Mouse (Mus musculus): ENCODE results near the gene Smpdl3a. TPM values are rescaled to one million over a fixed set of nuclear protein-coding genes. Genes with fewer than 3 reads are reported as not detected.

Smpdl3a gene
- polyA plus RNA-seq, 1 experiment from 2014 or later, result 42.2 TPM

DNA sequence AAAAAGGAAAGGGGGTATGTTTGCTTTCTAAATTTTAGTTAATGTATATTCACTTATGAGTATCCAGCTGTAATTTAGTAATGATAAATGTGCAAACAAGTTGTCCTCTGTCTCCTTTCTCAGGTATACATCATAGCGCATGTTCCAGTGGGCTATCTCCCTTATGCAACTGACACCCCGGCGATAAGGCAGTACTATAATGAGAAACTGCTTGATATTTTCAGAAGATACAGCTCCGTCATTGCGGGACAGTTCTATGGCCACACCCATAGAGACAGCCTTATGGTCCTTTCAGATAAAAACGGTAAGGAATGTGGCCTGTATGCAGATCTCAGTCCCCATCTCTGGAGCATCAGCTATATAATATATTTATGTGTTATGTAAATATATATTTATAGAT lies 13.6 kb downstream of the Smpdl3a start:
- Histone ChIP-seq H3K4me3 (ENCODE audit: low read depth, low read length) (no peak overlapping the region), H3K27me3 (ENCODE audit: control insufficient read depth, insufficient read depth, low read length) (no peaks in the 10 kb centered on the region), H3K9me3 (ENCODE audit: control insufficient read depth, low read length) (no peaks in the 10 kb centered on the region), H3K4me1 (ENCODE audit: control insufficient read depth, insufficient read depth, low read length) (no peaks in the 10 kb centered on the region), H3K27ac (ENCODE audit: low read depth, low read length) (no peak overlapping the region), H3K9ac (replicated peaks; ENCODE audit: low read depth, low read length) (no peak overlapping the region), H3K36me3 (ENCODE audit: control insufficient read depth, insufficient read depth, low read length) (no peaks in the 10 kb centered on the region), H3K4me2 (ENCODE audit: low read depth, low read length) (no peak overlapping the region)
- 94% methylated on average over 6 of the region's 6 CpGs for WGBS
- ATAC-seq (ENCODE audit: low read depth), result no peak

DNA sequence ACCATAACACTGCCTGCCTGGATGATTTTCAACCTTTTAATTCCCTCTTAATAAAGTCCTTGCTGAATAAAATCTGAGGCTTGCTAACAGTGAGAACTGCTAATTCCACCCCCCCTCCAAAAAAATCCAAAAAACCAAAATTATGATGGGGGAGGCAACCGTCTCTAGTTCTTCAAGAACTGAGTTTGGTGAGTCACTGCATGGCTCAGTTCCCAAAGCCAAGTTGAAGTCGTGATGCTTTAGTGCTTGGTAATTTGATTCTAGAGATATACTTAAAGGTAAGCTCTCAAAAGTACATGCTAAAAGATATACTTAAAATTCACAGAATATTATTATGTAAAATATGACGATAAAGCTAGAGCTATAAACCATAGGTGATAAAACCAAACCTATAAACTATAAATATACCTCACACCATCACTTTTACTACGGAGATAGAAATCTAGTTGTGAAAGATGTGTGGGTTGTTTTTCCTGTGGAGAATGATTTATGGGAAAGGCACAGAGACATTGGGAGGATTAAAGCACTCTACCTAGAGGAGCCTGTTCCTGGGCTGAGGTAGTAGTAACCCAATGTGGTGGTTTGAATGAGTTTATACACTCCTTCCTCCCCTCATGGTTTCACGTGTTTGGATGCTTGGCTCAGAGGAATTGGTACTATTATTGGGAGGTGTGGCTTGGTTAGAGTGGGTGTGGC lies 18.2 kb downstream of the Smpdl3a start:
- no peak overlapping the region for H3K9ac ChIP-seq (replicated peaks; ENCODE audit: low read depth, low read length)
- H3K36me3 ChIP-seq (ENCODE audit: control insufficient read depth, insufficient read depth, low read length), result no peaks in the 10 kb centered on the region
- no peaks in the 10 kb centered on the region for H3K9me3 ChIP-seq (ENCODE audit: control insufficient read depth, low read length)
- H3K27me3 ChIP-seq (ENCODE audit: control insufficient read depth, insufficient read depth, low read length), result no peaks in the 10 kb centered on the region
- 86% methylated on average over 5 of the region's 5 CpGs for WGBS
- H3K4me1 ChIP-seq (ENCODE audit: control insufficient read depth, insufficient read depth, low read length), result no peaks in the 10 kb centered on the region
- ATAC-seq (ENCODE audit: low read depth), result no peak
- H3K4me2 ChIP-seq (ENCODE audit: low read depth, low read length), result no peak overlapping the region
- H3K27ac ChIP-seq (ENCODE audit: low read depth, low read length), result no peak overlapping the region
- no peak overlapping the region for H3K4me3 ChIP-seq (ENCODE audit: low read depth, low read length)

DNA sequence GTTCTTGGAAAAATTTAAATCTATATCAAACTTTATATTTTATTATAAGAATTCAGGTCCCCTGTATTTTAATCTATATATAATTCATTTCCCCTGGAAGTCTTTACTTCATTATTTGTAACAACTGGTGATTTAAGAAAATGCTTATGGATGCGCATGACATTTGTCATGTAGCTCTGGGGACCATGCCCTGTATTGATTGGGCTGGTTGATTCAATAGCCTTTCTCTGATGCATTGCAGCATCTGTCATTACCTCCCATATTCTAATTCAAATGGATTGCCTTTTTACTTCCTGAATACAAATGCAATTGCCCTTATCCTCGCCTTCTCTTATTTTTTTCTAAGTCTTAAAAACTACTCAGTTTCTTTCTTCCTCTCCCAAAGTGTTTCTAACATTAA lies 20.2 kb downstream of the Smpdl3a start:
- no peak overlapping the region for H3K4me2 ChIP-seq (ENCODE audit: low read depth, low read length)
- WGBS, result 64% methylated on average over 2 of the region's 2 CpGs

DNA sequence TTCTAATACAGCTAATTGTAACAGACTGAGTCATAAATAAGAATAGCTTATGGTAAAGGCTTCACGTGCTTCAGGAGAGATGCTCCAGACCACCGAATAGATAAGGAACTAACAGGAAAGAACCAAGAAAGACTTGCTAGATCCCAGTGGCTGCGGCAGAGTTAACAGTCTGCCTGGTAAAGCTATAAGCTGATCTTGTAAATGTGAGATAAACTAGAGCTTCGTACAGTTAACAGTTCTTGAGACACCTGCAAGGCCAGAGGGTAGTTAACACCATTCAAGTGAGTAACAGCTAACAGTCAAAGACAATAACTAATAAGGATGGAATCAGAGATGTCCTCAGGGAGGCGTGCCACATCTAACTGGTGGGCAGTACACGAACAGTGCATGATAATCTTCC lies 21.7 kb downstream of the Smpdl3a start:
- ATAC-seq (ENCODE audit: low read depth), result no peak
- Histone ChIP-seq H3K27me3 (ENCODE audit: control insufficient read depth, insufficient read depth, low read length) (no peaks in the 10 kb centered on the region), H3K4me2 (ENCODE audit: low read depth, low read length) (no peak overlapping the region), H3K27ac (ENCODE audit: low read depth, low read length) (no peak overlapping the region), H3K4me3 (ENCODE audit: low read depth, low read length) (no peak overlapping the region), H3K9ac (replicated peaks; ENCODE audit: low read depth, low read length) (no peak overlapping the region), H3K9me3 (ENCODE audit: control insufficient read depth, low read length) (no peaks in the 10 kb centered on the region), H3K36me3 (ENCODE audit: control insufficient read depth, insufficient read depth, low read length) (no peaks in the 10 kb centered on the region), H3K4me1 (ENCODE audit: control insufficient read depth, insufficient read depth, low read length) (no peaks in the 10 kb centered on the region)
- WGBS, result 89% methylated on average over 6 of the region's 6 CpGs

More for the DNA sequence above, 20.2 kb downstream of the Smpdl3a start:
- Histone ChIP-seq H3K27me3 (ENCODE audit: control insufficient read depth, insufficient read depth, low read length) (no peaks in the 10 kb centered on the region), H3K27ac (ENCODE audit: low read depth, low read length) (no peak overlapping the region), H3K4me1 (ENCODE audit: control insufficient read depth, insufficient read depth, low read length) (no peaks in the 10 kb centered on the region), H3K4me3 (ENCODE audit: low read depth, low read length) (no peak overlapping the region), H3K9ac (replicated peaks; ENCODE audit: low read depth, low read length) (no peak overlapping the region), H3K36me3 (ENCODE audit: control insufficient read depth, insufficient read depth, low read length) (no peaks in the 10 kb centered on the region), H3K9me3 (ENCODE audit: control insufficient read depth, low read length) (no peaks in the 10 kb centered on the region)
- no peak for ATAC-seq (ENCODE audit: low read depth)

DNA sequence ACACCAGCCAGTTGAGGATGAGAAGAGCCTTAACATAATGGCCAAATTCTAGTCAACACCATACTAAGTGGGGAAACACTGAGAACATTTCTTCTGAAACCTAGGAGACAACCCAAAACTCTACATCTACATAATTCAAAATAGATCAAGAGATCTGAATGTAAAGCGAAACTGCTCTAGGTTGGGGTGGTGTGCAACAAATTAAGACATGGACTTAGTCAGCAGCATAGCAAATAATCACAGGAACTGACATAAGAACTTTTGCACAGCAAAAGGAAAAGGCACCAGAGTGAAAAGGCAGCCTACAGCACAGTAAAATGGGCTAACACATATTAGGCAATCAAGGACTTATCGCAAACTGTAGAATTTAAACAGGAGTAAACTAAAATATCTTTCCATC lies 25.1 kb downstream of the Smpdl3a start:
- H3K9me3 ChIP-seq (ENCODE audit: control insufficient read depth, low read length), result no peaks in the 10 kb centered on the region
- no peaks in the 10 kb centered on the region for H3K36me3 ChIP-seq (ENCODE audit: control insufficient read depth, insufficient read depth, low read length)
- H3K27me3 ChIP-seq (ENCODE audit: control insufficient read depth, insufficient read depth, low read length), result no peaks in the 10 kb centered on the region
- 93% methylated on average over 2 of the region's 2 CpGs for WGBS
- no peaks in the 10 kb centered on the region for H3K4me1 ChIP-seq (ENCODE audit: control insufficient read depth, insufficient read depth, low read length)
- H3K4me2 ChIP-seq (ENCODE audit: low read depth, low read length), result no peak overlapping the region
- no peak overlapping the region for H3K27ac ChIP-seq (ENCODE audit: low read depth, low read length)
- H3K9ac ChIP-seq (replicated peaks; ENCODE audit: low read depth, low read length), result no peak overlapping the region
- no peak for ATAC-seq (ENCODE audit: low read depth)
- no peak overlapping the region for H3K4me3 ChIP-seq (ENCODE audit: low read depth, low read length)

DNA sequence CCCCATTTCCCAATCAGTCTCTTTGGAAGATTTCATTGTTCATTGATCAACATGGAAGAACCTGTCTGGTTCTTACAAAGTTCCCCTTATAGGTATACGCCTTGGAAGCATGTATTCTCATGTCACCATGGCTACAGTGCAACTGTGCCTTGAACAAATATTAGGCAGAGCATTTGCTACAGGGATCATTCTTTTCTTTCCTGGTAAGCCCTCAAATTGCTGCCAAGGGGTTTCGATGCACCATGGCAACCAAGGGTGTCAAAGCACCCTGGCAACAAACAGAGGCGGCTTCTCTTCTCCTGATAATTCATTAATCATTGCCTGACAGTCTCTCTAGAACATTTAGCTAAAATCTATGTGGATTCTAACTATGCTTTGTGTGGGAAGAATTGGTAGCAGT lies 28.3 kb downstream of the Smpdl3a start:
- no peak overlapping the region for H3K27ac ChIP-seq (ENCODE audit: low read depth, low read length)
- no peak overlapping the region for H3K9ac ChIP-seq (replicated peaks; ENCODE audit: low read depth, low read length)
- no peaks in the 10 kb centered on the region for H3K36me3 ChIP-seq (ENCODE audit: control insufficient read depth, insufficient read depth, low read length)
- no peaks in the 10 kb centered on the region for H3K27me3 ChIP-seq (ENCODE audit: control insufficient read depth, insufficient read depth, low read length)
- H3K4me2 ChIP-seq (ENCODE audit: low read depth, low read length), result no peak overlapping the region
- no peaks in the 10 kb centered on the region for H3K4me1 ChIP-seq (ENCODE audit: control insufficient read depth, insufficient read depth, low read length)
- ATAC-seq (ENCODE audit: low read depth), result peak; percentile 79; the same call in 1 of the 2 replicates
- no peaks in the 10 kb centered on the region for H3K9me3 ChIP-seq (ENCODE audit: control insufficient read depth, low read length)
- no peak overlapping the region for H3K4me3 ChIP-seq (ENCODE audit: low read depth, low read length)
- WGBS, result 14% methylated on average over 3 of the region's 3 CpGs

DNA sequence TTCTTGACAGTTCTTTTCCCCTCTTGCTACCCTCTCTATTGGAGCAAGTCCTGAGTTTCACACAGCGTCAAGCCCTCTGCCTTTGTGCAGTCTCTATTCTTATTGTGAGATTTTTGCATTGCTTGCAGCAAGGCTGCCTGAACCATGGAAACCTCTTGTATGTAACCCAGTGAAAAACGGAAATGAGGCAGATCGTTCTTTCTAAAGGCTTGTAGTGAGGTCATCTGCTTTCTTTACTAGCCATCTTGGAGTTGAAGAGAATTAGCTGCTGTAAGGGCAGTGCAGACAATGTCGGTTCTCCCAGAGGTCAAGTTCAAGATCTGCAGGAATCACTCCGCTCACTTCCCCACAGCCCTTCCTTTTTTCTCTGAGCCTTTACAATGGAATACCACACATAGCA lies 34.5 kb downstream of the Smpdl3a start:
- 14% methylated on average over 5 of the region's 5 CpGs for WGBS
- no peaks in the 10 kb centered on the region for H3K9me3 ChIP-seq (ENCODE audit: control insufficient read depth, low read length)
- no peak overlapping the region for H3K4me3 ChIP-seq (ENCODE audit: low read depth, low read length)
- H3K4me2 ChIP-seq (ENCODE audit: low read depth, low read length), result no peak overlapping the region
- H3K9ac ChIP-seq (replicated peaks; ENCODE audit: low read depth, low read length), result no peak overlapping the region
- ATAC-seq (ENCODE audit: low read depth), result peak; percentile 89
- H3K27me3 ChIP-seq (ENCODE audit: control insufficient read depth, insufficient read depth, low read length), result no peaks in the 10 kb centered on the region
- no peak overlapping the region for H3K27ac ChIP-seq (ENCODE audit: low read depth, low read length)
- H3K36me3 ChIP-seq (ENCODE audit: control insufficient read depth, insufficient read depth, low read length), result no peaks in the 10 kb centered on the region
- H3K4me1 ChIP-seq (ENCODE audit: control insufficient read depth, insufficient read depth, low read length), result no peaks in the 10 kb centered on the region

DNA sequence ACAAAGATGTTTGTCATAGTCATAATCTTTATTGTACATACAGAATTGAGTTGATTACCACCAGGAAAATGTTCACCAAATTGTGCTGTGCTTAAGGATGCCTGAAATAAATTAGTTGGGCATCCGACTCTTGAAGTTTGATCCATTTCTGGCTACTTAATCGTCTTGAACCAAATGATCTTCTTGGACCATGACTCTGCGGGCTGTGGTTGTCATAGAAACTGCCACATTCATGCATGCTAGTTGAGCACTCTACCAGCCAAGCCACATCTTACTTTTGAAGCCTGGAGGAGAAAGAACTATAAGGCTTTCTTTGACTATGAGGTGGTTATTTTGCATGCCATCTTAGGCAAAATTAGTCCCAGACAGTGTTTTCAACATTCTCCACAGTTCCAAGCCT lies 35.5 kb downstream of the Smpdl3a start:
- 57% methylated on average over 3 of the region's 3 CpGs for WGBS
- Histone ChIP-seq H3K9ac (replicated peaks; ENCODE audit: low read depth, low read length) (no peak overlapping the region), H3K4me1 (ENCODE audit: control insufficient read depth, insufficient read depth, low read length) (no peaks in the 10 kb centered on the region), H3K4me2 (ENCODE audit: low read depth, low read length) (no peak overlapping the region), H3K9me3 (ENCODE audit: control insufficient read depth, low read length) (no peaks in the 10 kb centered on the region), H3K36me3 (ENCODE audit: control insufficient read depth, insufficient read depth, low read length) (no peaks in the 10 kb centered on the region), H3K27me3 (ENCODE audit: control insufficient read depth, insufficient read depth, low read length) (no peaks in the 10 kb centered on the region), H3K27ac (ENCODE audit: low read depth, low read length) (no peak overlapping the region), H3K4me3 (ENCODE audit: low read depth, low read length) (no peak overlapping the region)
- ATAC-seq (ENCODE audit: low read depth), result no peak

DNA sequence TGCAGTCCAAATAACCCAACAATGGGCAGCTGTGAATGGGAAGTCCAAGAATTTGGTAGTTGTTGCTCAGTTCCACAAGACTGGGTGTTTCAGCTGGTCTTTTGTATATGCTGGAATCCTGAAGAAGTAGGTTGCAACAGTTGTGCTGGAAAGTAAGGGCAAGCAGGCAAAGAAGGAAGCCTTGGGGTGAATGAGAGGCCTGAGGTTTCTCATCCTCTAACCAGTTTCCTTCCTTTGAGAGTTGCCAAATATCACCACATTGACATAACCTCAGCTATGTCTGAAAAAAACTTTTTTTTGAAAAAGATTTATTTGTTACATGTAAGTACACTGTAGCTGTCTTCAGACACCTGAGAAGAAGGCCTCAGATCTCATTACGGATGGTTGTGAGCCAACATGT lies 41.0 kb downstream of the Smpdl3a start:
- Histone ChIP-seq H3K4me3 (ENCODE audit: low read depth, low read length) (no peak overlapping the region), H3K36me3 (ENCODE audit: control insufficient read depth, insufficient read depth, low read length) (no peaks in the 10 kb centered on the region), H3K27ac (ENCODE audit: low read depth, low read length) (no peak overlapping the region), H3K9me3 (ENCODE audit: control insufficient read depth, low read length) (no peaks in the 10 kb centered on the region), H3K4me2 (ENCODE audit: low read depth, low read length) (no peak overlapping the region), H3K27me3 (ENCODE audit: control insufficient read depth, insufficient read depth, low read length) (no peaks in the 10 kb centered on the region), H3K9ac (replicated peaks; ENCODE audit: low read depth, low read length) (no peak overlapping the region), H3K4me1 (ENCODE audit: control insufficient read depth, insufficient read depth, low read length) (no peaks in the 10 kb centered on the region)
- WGBS, result 100% methylated on average over 1 of the region's 1 CpGs
- ATAC-seq (ENCODE audit: low read depth), result no peak

All from neural tube, embryonic 14.5 days (tissue).